Mouse (Mus musculus): ENCODE results near the gene Spire2. TPM values are rescaled to one million over a fixed set of nuclear protein-coding genes. Genes with fewer than 3 reads are reported as not detected.
A peak's percentile ranks its signal among the peaks of the same experiment; 100 is the strongest.

Gene Spire2
- total and polyA plus RNA-seq, 3 experiments: 0.12 to 0.33 TPM; not detected in 1

DNA sequence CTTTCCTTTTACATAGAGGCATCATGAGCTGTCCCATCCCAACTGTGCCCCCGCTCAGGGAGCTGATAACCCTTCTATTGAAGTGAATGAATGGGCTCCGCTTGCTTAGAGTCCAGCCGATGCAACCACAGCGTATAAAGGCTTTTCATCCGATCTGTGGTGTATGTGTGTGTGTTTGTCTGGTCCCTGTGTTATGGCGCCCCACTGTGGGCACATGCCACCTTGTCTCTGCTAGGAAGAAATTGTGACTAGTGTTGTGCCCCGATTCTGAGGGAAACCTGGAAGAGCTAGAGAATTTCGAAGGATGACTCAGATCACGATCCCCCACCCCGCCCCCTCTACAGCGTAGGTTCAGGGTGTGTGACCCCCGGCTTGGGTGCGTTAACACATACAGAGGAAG lies 20.3 kb downstream of the Spire2 start:
- H3K4me1 ChIP-seq (ENCODE audit: insufficient read depth, low read depth, low read length): no peaks in the 10 kb centered on the region
- no peak for ATAC-seq (ENCODE audit: extremely low read depth, insufficient number of reproducible peaks, low FRiP score, poor library complexity, severe bottlenecking)
- no peak overlapping the region for H3K4me3 ChIP-seq (ENCODE audit: low read depth, low read length)
- H3K27me3 ChIP-seq (ENCODE audit: insufficient read depth, low read length): peaks cover 50% of the 10 kb centered on the region
- no peak for DNase-seq (ENCODE audit: low spot score)
- no peaks in the 10 kb centered on the region for H3K9me3 ChIP-seq (replicated peaks)
- TF ChIP-seq POLR2AphosphoS5 (IDR thresholded peaks at IDR 0.05; ENCODE audit: insufficient replicate concordance, low read depth, low read length) (no peak), TAL1 (conservative IDR thresholded peaks at IDR 0.05; ENCODE audit: low read depth, low read length) (no peak), CTCF (IDR thresholded peaks at IDR 0.05; ENCODE audit: low read depth, low read length) (no peak), GATA1 (IDR thresholded peaks at IDR 0.05; ENCODE audit: borderline replicate concordance, low read length) (no peak), GATA2 (IDR thresholded peaks at IDR 0.05; ENCODE audit: borderline replicate concordance, low read depth, low read length) (no peak)
- H3K36me3 ChIP-seq (replicated peaks): no peaks in the 10 kb centered on the region

DNA sequence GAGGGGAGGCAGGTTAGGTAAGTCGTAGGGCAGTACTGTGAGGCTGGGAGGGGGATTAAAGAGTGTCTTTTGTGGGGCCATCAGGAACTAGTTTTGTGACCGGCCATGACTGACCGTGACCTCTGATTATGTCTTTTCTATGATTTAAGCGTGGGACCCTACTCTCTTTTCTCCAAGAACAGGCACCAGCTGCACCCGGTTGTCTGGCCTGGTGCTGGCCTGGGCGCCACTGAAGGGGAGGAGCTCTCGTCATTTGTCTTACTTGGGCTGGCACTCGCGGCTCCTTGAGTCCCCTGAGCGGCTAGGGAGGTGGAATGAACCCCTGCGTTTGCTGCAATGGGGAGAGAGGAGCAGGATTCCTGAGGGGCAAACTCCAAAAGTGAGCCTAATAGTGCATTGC lies 20.7 kb downstream of the Spire2 start:
- peaks cover 48% of the 10 kb centered on the region for H3K27me3 ChIP-seq (ENCODE audit: insufficient read depth, low read length)
- no peak for ATAC-seq (ENCODE audit: extremely low read depth, insufficient number of reproducible peaks, low FRiP score, poor library complexity, severe bottlenecking)

DNA sequence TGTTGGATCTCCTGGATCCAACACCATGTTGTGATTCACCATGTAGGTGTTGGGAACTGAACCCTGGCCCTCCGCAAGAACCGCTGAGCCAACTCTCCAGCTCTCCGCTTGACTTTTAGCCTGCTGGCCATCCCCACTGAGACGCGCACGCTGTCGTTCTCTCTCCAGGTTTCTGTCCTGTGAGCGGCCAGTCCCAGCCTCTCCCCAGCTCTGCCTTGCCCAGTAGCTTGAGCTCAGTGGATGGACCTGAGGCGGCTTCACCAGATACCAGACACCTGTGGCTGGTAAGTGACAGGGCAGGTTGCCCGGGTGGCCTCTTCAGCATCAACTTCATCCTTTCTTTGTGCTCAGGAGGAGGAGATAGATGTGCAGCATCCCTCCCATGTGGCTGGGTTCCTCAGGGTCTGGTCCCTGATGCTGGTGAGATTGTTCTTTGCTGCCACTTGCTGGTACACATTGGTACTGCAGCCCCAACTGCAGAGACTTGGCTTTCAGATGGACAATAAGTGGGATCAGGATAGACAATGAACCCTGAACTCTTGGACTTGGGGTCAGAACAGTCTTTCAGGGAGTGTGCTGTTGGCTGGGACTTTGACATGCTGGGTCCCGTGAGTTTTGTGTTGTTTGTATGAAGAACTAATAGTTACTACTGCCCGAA lies 28.7 kb downstream of the Spire2 start:
- ATAC-seq (ENCODE audit: extremely low read depth, insufficient number of reproducible peaks, low FRiP score, poor library complexity, severe bottlenecking) (no peak), DNase-seq (ENCODE audit: low spot score) (peak; percentile 60)
- H3K9me3 ChIP-seq (replicated peaks): no peaks in the 10 kb centered on the region
- TF ChIP-seq CTCF (IDR thresholded peaks at IDR 0.05; ENCODE audit: low read depth, low read length) (peak; percentile 41; the same call in 1 of the 2 replicates), GATA1 (IDR thresholded peaks at IDR 0.05; ENCODE audit: borderline replicate concordance, low read length) (no peak)
- H3K4me3 ChIP-seq (ENCODE audit: low read depth, low read length): no peak overlapping the region
- peaks cover 53% of the 10 kb centered on the region for H3K27me3 ChIP-seq (ENCODE audit: insufficient read depth, low read length)
- no peaks in the 10 kb centered on the region for H3K4me1 ChIP-seq (ENCODE audit: insufficient read depth, low read depth, low read length)
- no peaks in the 10 kb centered on the region for H3K36me3 ChIP-seq (replicated peaks)

More for the DNA sequence above, 20.7 kb downstream of the Spire2 start:
- Histone ChIP-seq H3K9me3 (replicated peaks) (no peaks in the 10 kb centered on the region), H3K36me3 (replicated peaks) (no peaks in the 10 kb centered on the region), H3K4me3 (ENCODE audit: low read depth, low read length) (no peak overlapping the region), H3K4me1 (ENCODE audit: insufficient read depth, low read depth, low read length) (no peaks in the 10 kb centered on the region)
- TF ChIP-seq TAL1 (conservative IDR thresholded peaks at IDR 0.05; ENCODE audit: low read depth, low read length) (no peak), CTCF (IDR thresholded peaks at IDR 0.05; ENCODE audit: low read depth, low read length) (no peak), GATA2 (IDR thresholded peaks at IDR 0.05; ENCODE audit: borderline replicate concordance, low read depth, low read length) (no peak), GATA1 (IDR thresholded peaks at IDR 0.05; ENCODE audit: borderline replicate concordance, low read length) (no peak), POLR2AphosphoS5 (IDR thresholded peaks at IDR 0.05; ENCODE audit: insufficient replicate concordance, low read depth, low read length) (no peak)
- no peak for DNase-seq (ENCODE audit: low spot score)

DNA sequence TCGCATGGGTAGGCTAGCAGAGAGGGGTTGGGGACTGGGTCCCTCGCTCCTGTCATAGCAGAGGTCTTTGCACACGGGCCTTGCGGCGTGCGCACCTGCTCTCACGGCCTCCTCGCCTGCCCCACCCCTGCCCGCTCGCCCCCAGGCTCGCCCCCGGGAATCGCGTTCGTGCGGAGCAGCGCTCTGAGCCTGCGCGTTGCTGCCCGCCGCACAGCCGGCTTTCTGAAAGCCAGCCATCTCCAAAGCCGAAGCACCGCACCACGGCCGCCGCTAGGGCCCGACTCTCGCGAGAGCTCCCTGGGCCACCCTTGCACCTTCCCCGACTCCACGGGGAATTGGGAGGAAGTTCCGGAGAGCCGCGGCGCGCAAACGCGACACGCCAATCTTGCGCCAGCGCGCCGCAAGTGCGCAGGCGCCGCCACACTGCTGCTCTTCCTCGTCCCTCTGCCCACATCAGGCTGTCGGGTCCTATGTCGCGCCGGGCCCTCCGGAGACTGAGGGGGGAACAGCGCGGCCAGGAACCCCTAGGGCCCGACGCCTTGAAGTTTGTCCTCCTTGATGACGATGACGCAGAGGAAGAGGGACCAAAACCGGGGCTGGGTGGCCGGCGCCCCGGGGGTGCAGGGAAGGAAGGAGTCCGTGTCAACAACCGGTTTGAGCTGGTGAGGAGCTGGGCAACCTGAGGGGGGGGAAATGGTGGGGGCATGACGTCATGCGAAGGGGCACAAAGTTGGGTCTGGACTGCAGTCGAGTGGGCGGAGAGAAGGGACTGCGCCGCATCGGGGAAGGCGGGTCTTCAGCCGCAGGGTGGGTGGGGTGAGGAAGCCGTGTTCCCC lies 41.1 kb downstream of the Spire2 start, which contains the start of gene Tcf25:
Gene Tcf25 (plus strand): TSS at position 351 of the 836 bp plus-strand sequence.
- peak within 1 kb of the TSS; percentile 90 for H3K4me3 ChIP-seq (ENCODE audit: low read depth, low read length)
- H3K36me3 ChIP-seq (replicated peaks): peaks cover 34% of the 10 kb centered on the region
- H3K4me1 ChIP-seq (ENCODE audit: insufficient read depth, low read depth, low read length): peaks cover 42% of the 10 kb centered on the region
- ATAC-seq (ENCODE audit: extremely low read depth, insufficient number of reproducible peaks, low FRiP score, poor library complexity, severe bottlenecking) (peak; percentile 74), DNase-seq (ENCODE audit: low spot score) (peak; percentile 99)
- H3K27me3 ChIP-seq (ENCODE audit: insufficient read depth, low read length): peaks cover 26% of the 10 kb centered on the region
- H3K9me3 ChIP-seq (replicated peaks): no peaks in the 10 kb centered on the region
- TF ChIP-seq GATA1 (IDR thresholded peaks at IDR 0.05; ENCODE audit: borderline replicate concordance, low read length) (no peak), POLR2AphosphoS5 (IDR thresholded peaks at IDR 0.05; ENCODE audit: insufficient replicate concordance, low read depth, low read length) (peak; percentile 37; the same call in 1 of the 2 replicates), GATA2 (IDR thresholded peaks at IDR 0.05; ENCODE audit: borderline replicate concordance, low read depth, low read length) (no peak)

DNA sequence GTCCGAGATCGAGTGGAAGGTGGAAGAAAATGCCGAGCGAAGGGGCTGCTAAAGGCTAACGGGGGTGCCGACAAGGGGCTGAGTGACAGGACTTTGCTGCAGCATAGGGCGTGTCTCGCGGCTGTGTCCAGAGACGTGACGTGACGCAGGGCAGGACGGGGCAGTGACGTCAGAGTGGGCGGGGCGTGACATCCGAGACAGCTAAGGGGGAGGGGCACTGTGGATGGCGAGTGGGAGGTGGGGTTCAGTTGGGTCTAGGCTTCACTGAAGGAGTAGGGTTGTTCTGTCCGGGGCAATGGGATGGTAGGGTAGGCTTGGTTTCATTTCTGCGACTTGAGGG lies 41.7 kb downstream of the Spire2 start:
- TF ChIP-seq GATA2 (IDR thresholded peaks at IDR 0.05; ENCODE audit: borderline replicate concordance, low read depth, low read length): no peak
- Histone ChIP-seq H3K4me3 (ENCODE audit: low read depth, low read length) (peak overlapping the region; percentile 90), H3K4me1 (ENCODE audit: insufficient read depth, low read depth, low read length) (peaks cover 42% of the 10 kb centered on the region), H3K9me3 (replicated peaks) (no peaks in the 10 kb centered on the region), H3K36me3 (replicated peaks) (peaks cover 37% of the 10 kb centered on the region), H3K27me3 (ENCODE audit: insufficient read depth, low read length) (peaks cover 21% of the 10 kb centered on the region)
- DNase-seq (ENCODE audit: low spot score) (peak; percentile 93), ATAC-seq (ENCODE audit: extremely low read depth, insufficient number of reproducible peaks, low FRiP score, poor library complexity, severe bottlenecking) (peak; percentile 86)

DNA sequence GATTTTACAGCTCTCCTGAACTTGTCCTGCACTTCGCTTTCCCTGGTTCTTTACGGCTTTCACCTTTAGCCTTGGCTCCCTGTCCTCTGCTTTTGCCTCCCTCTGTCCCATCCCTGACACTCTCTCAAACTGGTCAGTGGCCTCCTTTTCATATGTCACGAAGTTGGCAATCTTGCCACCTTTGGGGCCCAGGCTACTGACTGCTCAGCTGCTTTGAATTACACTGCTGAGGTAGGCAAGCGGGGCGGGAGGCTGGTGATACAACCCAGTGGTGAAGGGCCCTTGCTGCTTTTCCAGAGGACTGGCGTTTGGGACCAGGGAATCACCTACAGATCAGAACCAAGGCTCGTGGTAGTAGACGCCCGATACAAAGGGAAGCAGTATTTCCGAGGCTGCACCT lies 43.2 kb downstream of the Spire2 start:
- no peak for DNase-seq (ENCODE audit: low spot score)
- no peak for ATAC-seq (ENCODE audit: extremely low read depth, insufficient number of reproducible peaks, low FRiP score, poor library complexity, severe bottlenecking)

More for the DNA sequence above, 43.2 kb downstream of the Spire2 start:
- H3K4me1 ChIP-seq (ENCODE audit: insufficient read depth, low read depth, low read length): peaks cover 42% of the 10 kb centered on the region
- peaks cover 7% of the 10 kb centered on the region for H3K27me3 ChIP-seq (ENCODE audit: insufficient read depth, low read length)
- TF ChIP-seq TAL1 (conservative IDR thresholded peaks at IDR 0.05; ENCODE audit: low read depth, low read length): no peak
- TF ChIP-seq CTCF (IDR thresholded peaks at IDR 0.05; ENCODE audit: low read depth, low read length): no peak
- TF ChIP-seq POLR2AphosphoS5 (IDR thresholded peaks at IDR 0.05; ENCODE audit: insufficient replicate concordance, low read depth, low read length): no peak
- no peak for TF ChIP-seq GATA2 (IDR thresholded peaks at IDR 0.05; ENCODE audit: borderline replicate concordance, low read depth, low read length)
- no peak for TF ChIP-seq GATA1 (IDR thresholded peaks at IDR 0.05; ENCODE audit: borderline replicate concordance, low read length)
- H3K4me3 ChIP-seq (ENCODE audit: low read depth, low read length): no peak overlapping the region; the same call in 1 of the 2 replicates
- H3K36me3 ChIP-seq (replicated peaks): peaks cover 52% of the 10 kb centered on the region
- no peaks in the 10 kb centered on the region for H3K9me3 ChIP-seq (replicated peaks)
